Mouse (Mus musculus) E14TG2a.4 (cell line): ENCODE measurements around the gene Cyp2s1.

Experiments used
- CTCF ChIP-seq: conservative IDR thresholded peaks from 2 replicates; pipeline ENCODE4 v1.5.1; 2014; ENCODE audit warnings: low read length
- NANOG ChIP-seq: IDR thresholded peaks from 2 replicates; pipeline ENCODE4 v1.6.1; 2014; ENCODE audit warnings: borderline replicate concordance, low read length, mixed read lengths

DNA sequence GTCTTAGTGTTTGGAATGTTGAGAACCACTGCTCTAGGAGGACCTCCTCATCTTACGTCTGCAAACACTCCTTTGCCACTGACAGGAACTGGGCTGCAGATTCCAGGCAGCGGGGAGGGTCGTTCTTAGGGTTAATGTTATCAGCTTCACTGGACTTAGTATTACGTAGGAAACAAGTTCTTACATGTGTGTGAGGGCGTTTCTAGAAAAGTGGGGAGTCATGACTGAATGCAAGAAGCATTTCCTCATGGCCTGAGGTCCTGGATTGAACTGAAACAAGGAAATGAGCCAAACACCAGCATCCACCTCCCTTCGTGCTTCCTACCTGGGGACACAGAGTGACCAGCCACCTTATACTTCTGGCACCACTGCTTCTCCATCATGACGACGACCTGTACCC lies 27.7 kb upstream of the Cyp2s1 start:
- TF ChIP-seq CTCF (no peak), NANOG (no peak)
